Mouse (Mus musculus): ENCODE measurements around the gene March1.

- TF ChIP-seq POLR2A (IDR thresholded peaks at IDR 0.05; ENCODE audit: low read depth, low read length) (no peak), CTCF (IDR thresholded peaks at IDR 0.05; ENCODE audit: borderline replicate concordance, insufficient read depth, low read length) (no peak)
These were observed 859.2 kb downstream of the March1 start for GRCm38 (mm10) chr8:66476880-66477279.

Measured in embryonic fibroblast, embryonic 13.5 days (primary cell).